In the genomic region with DNA sequence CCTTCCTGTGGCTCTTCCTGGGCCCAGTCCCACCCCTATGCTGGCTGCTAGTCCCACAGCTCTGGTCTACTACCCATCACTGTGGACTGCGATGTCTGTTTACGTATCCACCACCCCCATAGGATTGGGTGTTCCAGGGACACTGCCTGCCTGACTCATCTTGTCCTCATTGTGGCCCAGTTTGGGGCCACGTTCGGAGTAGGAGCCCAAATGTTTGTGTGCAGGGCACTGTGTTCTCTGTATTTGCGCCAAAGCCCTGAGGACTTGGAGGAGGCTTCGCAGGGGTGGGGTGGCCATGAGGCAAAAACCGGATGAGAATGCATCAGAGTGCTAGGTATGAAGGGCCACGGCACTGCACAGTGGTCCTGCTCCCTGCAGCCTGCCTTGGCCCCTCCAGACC, we compare ENCODE assay signal across 14 mouse cellular contexts.
"Had no signal": no experiment of that assay in that cellular context is flagged by ENCODE, and none has a peak within 500 bp of the region (broad histone marks: within the 10 kb centered on the region; RNA-seq: fewer than 3 reads in every experiment).

No protein-coding gene starts in this region.

- DNase-seq: gastrocnemius, postnatal 14 days; gastrocnemius, postnatal 36 days; heart, adult 11 months; heart, postnatal 36 days; kidney, adult 11 months; kidney, adult 2 months; kidney, adult 9 months; kidney, postnatal 14 days; kidney, postnatal 36 days; layer of hippocampus, adult 9-11 months; liver; liver, embryonic 13.5 days had no signal

- ATAC-seq: hindbrain, postnatal 0 days; intestine, embryonic 16.5 days had no signal
